Mouse (Mus musculus): ENCODE results near the gene Glce. TPM values are rescaled to one million over a fixed set of nuclear protein-coding genes. Genes with fewer than 3 reads are reported as not detected.

The Glce gene
- polyA plus RNA-seq, 1 experiment from 2014 or later, result 23.0 TPM

DNA sequence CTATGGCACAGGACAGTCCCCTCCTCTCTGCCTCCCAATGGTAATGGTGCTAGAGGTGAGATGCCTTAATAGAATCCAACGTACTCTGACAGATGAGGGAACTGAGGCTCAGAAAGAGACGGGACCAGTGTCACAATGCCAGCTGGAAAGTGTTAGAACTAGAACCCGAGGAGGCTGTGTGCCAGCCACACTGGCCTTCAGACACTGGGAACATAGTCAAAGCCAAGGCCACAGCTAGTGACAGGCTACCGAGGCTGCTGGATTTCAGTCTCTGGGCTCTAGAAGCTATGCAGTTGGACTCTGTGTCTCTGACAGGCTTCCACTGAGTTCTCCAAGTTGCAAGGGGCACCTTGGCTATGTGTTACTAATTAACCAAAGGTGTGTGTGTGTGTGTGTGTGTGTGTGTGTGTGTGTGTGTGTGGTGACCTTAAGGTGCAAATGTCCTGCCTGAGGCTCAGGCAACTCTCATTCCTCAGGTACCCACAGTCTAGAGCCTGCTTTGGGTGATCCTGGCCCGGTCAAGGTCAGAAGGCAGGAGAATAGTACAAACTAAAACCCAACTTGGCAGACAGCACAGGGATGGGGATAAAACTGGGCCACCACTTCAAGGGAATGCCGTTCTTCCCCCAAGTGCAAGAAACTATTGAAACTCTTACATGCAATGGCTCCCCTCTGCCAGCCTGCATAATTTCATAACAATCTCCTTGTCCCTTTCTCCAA is 99.3 kb downstream of the Glce start:
- H3K4me2 ChIP-seq, result no peak overlapping the region
- H3K27me3 ChIP-seq, result peaks cover 27% of the 10 kb centered on the region
- ATAC-seq (ENCODE audit: low FRiP score, low read depth), result no peak
- H3K36me3 ChIP-seq, result no peaks in the 10 kb centered on the region
- no peaks in the 10 kb centered on the region for H3K9me3 ChIP-seq
- no peak overlapping the region for H3K9ac ChIP-seq
- H3K4me1 ChIP-seq (replicated peaks), result peaks cover 11% of the 10 kb centered on the region
- no peak overlapping the region for H3K27ac ChIP-seq (replicated peaks)
- no peak overlapping the region for H3K4me3 ChIP-seq
- WGBS, result 88% methylated on average over 6 of the region's 6 CpGs

DNA sequence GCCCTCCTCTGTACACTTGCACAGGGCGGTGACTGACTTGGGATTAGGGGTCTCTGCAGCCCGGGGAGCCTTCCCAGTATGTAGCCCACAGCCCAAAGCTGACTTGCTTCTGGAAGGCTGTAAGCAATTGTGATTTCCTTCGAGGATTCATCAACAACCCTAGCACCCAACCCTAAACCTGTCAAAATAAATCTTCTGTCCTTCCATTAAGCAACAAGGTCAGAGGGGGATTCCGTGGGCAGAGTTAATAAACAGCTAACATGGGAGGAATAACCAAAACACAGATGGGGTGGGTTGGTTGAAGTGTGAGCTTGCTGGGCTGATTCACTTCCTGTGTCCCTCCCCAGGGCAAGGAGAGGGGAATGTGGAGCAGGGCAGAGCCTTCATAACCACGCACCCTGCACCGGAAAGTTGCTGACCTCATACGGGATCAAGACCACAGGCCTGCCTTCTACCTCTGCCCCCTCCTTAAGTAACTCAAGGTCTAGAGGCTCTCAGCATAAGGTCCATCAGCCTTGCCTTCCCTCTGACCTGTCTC is 100.8 kb downstream of the Glce start:
- peaks cover 19% of the 10 kb centered on the region for H3K27me3 ChIP-seq
- 70% methylated on average over 7 of the region's 7 CpGs for WGBS
- ATAC-seq (ENCODE audit: low FRiP score, low read depth), result no peak

DNA sequence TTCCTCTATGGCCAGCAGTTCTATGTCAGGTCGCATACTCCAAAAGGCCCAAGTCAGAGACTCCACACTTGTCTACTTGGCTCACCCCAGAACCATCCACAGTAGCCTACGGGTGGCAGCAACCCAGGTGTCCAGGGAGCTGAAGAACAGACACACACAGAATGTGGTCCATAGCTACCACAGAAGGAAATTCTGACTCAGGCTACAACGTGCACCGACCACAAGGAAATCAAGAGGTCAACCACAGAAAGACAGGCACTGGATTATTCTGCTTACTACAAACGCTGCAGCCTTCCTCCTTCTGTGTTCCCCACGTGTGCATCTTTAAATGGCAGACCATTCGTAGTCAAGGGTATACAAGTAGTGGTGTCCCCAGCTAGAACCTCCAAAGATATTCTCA is 102.2 kb downstream of the Glce start:
- no peak for ATAC-seq (ENCODE audit: low FRiP score, low read depth)
- Histone ChIP-seq H3K27ac (replicated peaks) (no peak overlapping the region), H3K4me3 (no peak overlapping the region), H3K4me1 (replicated peaks) (no peaks in the 10 kb centered on the region), H3K27me3 (peaks cover 7% of the 10 kb centered on the region; the same call in 1 of the 2 replicates), H3K9me3 (no peaks in the 10 kb centered on the region), H3K9ac (no peak overlapping the region), H3K36me3 (no peaks in the 10 kb centered on the region), H3K4me2 (no peak overlapping the region)
- 84% methylated on average over 7 of the region's 7 CpGs for WGBS

More for the DNA sequence above, 100.8 kb downstream of the Glce start:
- Histone ChIP-seq H3K9ac (no peak overlapping the region), H3K36me3 (no peaks in the 10 kb centered on the region), H3K27ac (replicated peaks) (no peak overlapping the region), H3K4me3 (no peak overlapping the region), H3K9me3 (no peaks in the 10 kb centered on the region), H3K4me1 (replicated peaks) (peaks cover 6% of the 10 kb centered on the region), H3K4me2 (no peak overlapping the region)

DNA sequence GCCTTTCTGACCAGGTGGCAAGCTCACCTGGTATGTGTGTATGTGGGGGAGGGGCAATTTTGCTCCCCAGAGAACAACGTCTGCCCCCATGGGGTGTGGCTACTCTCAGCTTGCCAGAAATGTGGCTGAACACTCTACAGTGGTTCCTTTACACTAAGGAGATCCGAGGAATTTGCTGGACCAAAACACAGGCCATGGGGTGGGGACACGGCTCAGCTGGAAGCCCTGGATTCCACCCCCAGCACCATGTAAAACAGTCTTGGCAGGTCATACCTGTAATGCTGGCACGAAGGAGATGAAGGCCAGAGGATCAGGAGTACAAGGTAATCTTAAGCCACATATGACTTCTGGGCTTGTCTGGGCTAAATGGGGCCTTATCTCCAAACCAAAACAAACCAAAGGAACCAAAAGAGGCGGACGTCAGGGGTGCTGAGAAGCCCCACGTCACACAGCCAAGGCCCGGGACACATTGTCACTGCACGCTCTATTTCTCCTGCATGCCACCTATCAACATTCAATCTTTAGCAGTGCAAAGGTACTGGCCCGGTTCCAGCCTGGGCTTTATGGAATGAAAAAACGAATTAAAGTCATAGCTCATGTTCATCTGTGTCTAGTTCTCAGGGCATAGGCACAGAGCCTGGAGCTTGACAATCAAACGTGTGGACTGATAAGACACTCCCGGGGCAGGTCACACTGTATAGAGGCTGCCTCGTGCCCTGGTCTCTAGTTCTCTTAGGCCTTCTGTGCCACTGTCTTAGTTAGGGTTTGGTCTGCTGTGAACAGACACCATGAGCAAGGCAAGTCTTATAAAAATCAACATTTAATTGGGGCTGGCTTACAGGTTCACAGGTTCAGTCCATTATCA is 104.0 kb downstream of the Glce start:
- H3K9me3 ChIP-seq, result no peaks in the 10 kb centered on the region
- H3K9ac ChIP-seq, result no peak overlapping the region
- WGBS, result 85% methylated on average over 14 of the region's 14 CpGs

DNA sequence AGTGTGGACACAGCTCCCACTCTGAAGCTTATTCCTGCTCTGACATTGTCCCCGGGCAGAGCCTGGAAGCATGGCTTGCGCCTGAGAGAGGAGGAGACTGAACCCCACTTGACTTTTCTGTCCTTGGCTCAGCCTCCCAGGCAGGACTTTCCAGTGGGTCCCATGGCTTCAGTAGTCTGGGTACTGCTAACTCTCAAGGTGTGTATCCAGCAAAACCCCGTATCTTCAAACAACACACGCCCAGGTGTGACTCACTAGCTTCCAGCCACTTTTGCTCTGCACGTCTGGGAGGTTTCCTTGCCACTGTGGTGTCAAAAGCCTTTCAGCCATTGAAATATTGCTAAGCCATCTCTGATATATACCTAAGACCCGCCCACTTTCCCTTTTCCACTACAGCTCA is 105.1 kb downstream of the Glce start:
- no peaks in the 10 kb centered on the region for H3K36me3 ChIP-seq
- no peak overlapping the region for H3K4me3 ChIP-seq
- no peaks in the 10 kb centered on the region for H3K9me3 ChIP-seq
- H3K27ac ChIP-seq (replicated peaks), result no peak overlapping the region
- no peak for ATAC-seq (ENCODE audit: low FRiP score, low read depth)
- H3K4me2 ChIP-seq, result no peak overlapping the region
- H3K9ac ChIP-seq, result no peak overlapping the region
- whole genome bisulfite sequencing, result 83% methylated on average over 6 of the region's 6 CpGs
- H3K4me1 ChIP-seq (replicated peaks), result no peaks in the 10 kb centered on the region
- no peaks in the 10 kb centered on the region for H3K27me3 ChIP-seq

More for the DNA sequence above, 104.0 kb downstream of the Glce start:
- H3K27me3 ChIP-seq, result no peaks in the 10 kb centered on the region
- no peaks in the 10 kb centered on the region for H3K4me1 ChIP-seq (replicated peaks)
- H3K36me3 ChIP-seq, result no peaks in the 10 kb centered on the region
- H3K4me2 ChIP-seq, result no peak overlapping the region
- no peak overlapping the region for H3K27ac ChIP-seq (replicated peaks)
- no peak overlapping the region for H3K4me3 ChIP-seq
- no peak for ATAC-seq (ENCODE audit: low FRiP score, low read depth)

DNA sequence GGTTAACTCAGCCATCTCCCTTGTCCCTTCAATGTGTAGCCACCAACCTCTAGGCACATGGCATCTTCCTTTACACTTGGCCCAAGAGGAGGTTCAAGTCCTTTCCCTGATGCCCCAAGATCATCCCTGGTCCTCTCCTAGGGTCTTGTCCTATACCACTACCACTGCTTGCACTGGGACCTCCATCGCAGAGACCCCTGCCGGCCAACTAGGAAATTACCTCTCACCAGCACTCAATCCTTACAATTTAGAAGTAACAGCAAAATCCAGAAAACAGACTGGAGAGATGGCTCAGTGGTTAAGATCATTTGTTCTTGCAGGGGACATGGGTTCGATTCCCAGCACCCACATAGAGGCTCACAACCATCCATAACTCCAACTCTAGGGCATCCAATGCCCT is 107.0 kb downstream of the Glce start:
- ATAC-seq (ENCODE audit: low FRiP score, low read depth), result no peak
- WGBS, result 52% methylated on average over 3 of the region's 3 CpGs
- H3K27ac ChIP-seq (replicated peaks), result no peak overlapping the region

DNA sequence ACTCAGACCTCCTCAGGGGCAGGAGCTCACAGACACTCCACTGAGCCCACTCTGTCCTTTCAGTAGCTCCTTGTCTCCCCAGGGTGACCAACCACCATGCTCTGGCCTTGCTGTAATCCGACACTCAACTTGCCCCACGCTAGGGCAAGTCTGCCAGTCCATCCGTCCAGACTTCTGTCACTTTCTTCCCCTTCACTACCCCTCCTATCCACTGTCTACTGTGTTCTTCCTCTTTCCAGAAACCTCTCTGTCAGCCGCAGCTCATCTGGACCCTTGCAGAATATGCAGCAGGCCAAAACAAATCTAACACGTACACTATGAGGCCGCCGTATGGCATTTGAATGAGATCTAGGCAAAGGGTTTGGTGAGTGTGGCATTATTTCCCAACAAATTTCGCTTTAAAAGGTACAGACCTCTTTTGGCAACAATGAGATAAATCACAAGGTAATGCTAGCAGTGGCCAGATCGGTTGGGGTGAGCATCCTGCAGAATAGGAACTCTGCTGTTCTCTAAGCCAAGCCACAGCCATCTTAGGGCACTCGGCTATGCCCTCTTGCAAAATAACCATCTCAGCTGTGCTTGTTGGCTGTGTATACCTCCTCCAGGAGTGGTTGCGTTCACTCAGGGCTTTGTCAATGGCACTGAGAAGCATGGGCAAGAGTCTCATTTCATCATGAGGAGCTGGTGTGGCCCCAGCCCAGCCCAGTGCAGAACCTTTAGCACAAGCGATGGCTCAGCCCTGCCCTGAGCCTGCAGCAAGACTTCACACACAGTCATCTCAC is 108.9 kb downstream of the Glce start:
- H3K4me1 ChIP-seq (replicated peaks), result no peaks in the 10 kb centered on the region
- no peak overlapping the region for H3K4me2 ChIP-seq
- H3K9ac ChIP-seq, result no peak overlapping the region
- no peak overlapping the region for H3K27ac ChIP-seq (replicated peaks)
- WGBS, result 79% methylated on average over 12 of the region's 12 CpGs
- no peaks in the 10 kb centered on the region for H3K9me3 ChIP-seq
- no peaks in the 10 kb centered on the region for H3K27me3 ChIP-seq
- no peaks in the 10 kb centered on the region for H3K36me3 ChIP-seq
- no peak for ATAC-seq (ENCODE audit: low FRiP score, low read depth)
- H3K4me3 ChIP-seq, result no peak overlapping the region

More for the DNA sequence above, 107.0 kb downstream of the Glce start:
- Histone ChIP-seq H3K36me3 (no peaks in the 10 kb centered on the region), H3K4me2 (no peak overlapping the region), H3K4me1 (replicated peaks) (no peaks in the 10 kb centered on the region), H3K9me3 (no peaks in the 10 kb centered on the region), H3K9ac (no peak overlapping the region), H3K27me3 (no peaks in the 10 kb centered on the region), H3K4me3 (no peak overlapping the region)

DNA sequence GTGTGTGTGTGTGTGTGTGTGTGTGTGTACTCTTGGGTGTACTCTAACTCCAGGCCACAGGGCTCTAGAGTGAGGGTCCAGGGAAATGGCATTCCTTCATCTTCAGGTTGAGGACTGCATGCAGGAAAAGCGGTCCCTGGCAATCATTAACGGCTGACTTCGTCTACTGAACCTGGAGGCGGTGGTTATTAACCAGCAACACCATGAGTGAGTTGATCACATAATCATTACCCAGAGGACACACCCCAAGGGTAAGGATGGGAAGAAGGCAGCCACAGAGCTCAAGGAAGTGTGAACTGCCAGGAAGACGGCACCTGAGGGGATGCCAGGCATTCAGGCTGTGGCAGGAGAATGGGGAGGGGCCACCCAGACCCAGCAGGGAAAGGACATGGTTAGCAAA is 114.1 kb downstream of the Glce start:
- WGBS, result 74% methylated on average over 5 of the region's 5 CpGs
- H3K9ac ChIP-seq, result no peak overlapping the region
- ATAC-seq (ENCODE audit: low FRiP score, low read depth), result no peak

More for the DNA sequence above, 114.1 kb downstream of the Glce start:
- Histone ChIP-seq H3K4me1 (replicated peaks) (peaks cover 4% of the 10 kb centered on the region; the same call in 1 of the 2 replicates), H3K36me3 (no peaks in the 10 kb centered on the region), H3K27ac (replicated peaks) (no peak overlapping the region), H3K4me2 (no peak overlapping the region), H3K4me3 (no peak overlapping the region), H3K27me3 (no peaks in the 10 kb centered on the region), H3K9me3 (no peaks in the 10 kb centered on the region)

Small RNA genes within 50 kb of the gene (microRNA-seq; reads per million reads assigned to microRNA genes)
- gene Mir5133, result 1.7 reads per million

Other genes starting within 250 kb of the Glce start
- gene Rplp1, start 208.1 kb downstream of the Glce start, polyA plus RNA-seq (2015; fragmentation: Nextera tagmentation; extraction: Ambion mirVana), result 942 and 984 TPM in 2 replicates
- gene Kif23, start 175.9 kb downstream of the Glce start, polyA plus RNA-seq (2015; fragmentation: Nextera tagmentation; extraction: Ambion mirVana), result 20.4 and 21.6 TPM in 2 replicates
- 0.18 and 0.26 TPM in 2 replicates for gene Paqr5, start 95.8 kb downstream of the Glce start, polyA plus RNA-seq (2015; fragmentation: Nextera tagmentation; extraction: Ambion mirVana)
- not detected in 2 replicates for gene Spesp1, start 159.6 kb upstream of the Glce start, polyA plus RNA-seq (2015; fragmentation: Nextera tagmentation; extraction: Ambion mirVana)
- gene Anp32a, start 218.6 kb upstream of the Glce start, polyA plus RNA-seq (2015; fragmentation: Nextera tagmentation; extraction: Ambion mirVana), result 117 and 138 TPM in 2 replicates

Measured in hindbrain, embryonic 15.5 days (tissue).